Mouse (Mus musculus) liver, adult 2 months (tissue): ENCODE results near the gene Lasp1. TPM values are rescaled to one million over a fixed set of nuclear protein-coding genes. Genes with fewer than 3 reads are reported as not detected.

Experiments used
- DNase-seq: peaks from one replicate; pipeline ENCODE4 v3.0.0-alpha.2; 2011; ENCODE audit warnings: low read depth, low spot score; ENCODE audit errors: extremely low read depth
- H3K27ac ChIP-seq: fragments of 200-500 bp; replicated peaks from 2 replicates; pipeline ENCODE4 v1.5.1; 2012; ENCODE audit warnings: low read depth, mild to moderate bottlenecking, control low read depth, inconsistent platforms, low read length; ENCODE audit not compliant: insufficient read depth
- H3K27me3 ChIP-seq: fragments of 200-500 bp; 2 replicates; pipeline ENCODE4 v1.6.1; 2012; ENCODE audit warnings: mild to moderate bottlenecking, moderate library complexity, low read length, inconsistent platforms; ENCODE audit not compliant: control insufficient read depth, insufficient read depth
- H3K36me3 ChIP-seq: fragments of 200-500 bp; 2 replicates; pipeline ENCODE4 v1.6.1; 2012; ENCODE audit warnings: low read length, inconsistent platforms; ENCODE audit not compliant: control insufficient read depth, insufficient read depth
- H3K4me1 ChIP-seq: fragments of 200-500 bp; 2 replicates; pipeline ENCODE4 v1.6.1; 2011; ENCODE audit warnings: low read length; ENCODE audit not compliant: control insufficient read depth, insufficient read depth
- H3K4me3 ChIP-seq: fragments of 200-500 bp; 2 replicates; pipeline ENCODE4 v1.5.1; 2011; ENCODE audit warnings: low read depth, mild to moderate bottlenecking, control low read depth, low read length, moderate library complexity; ENCODE audit not compliant: insufficient read depth
- H3K79me2 ChIP-seq: fragments of 200-500 bp; 2 replicates; pipeline ENCODE4 v1.6.1; 2012; ENCODE audit warnings: inconsistent platforms, mild to moderate bottlenecking, low read length, moderate library complexity; ENCODE audit not compliant: control insufficient read depth, insufficient read depth
- H3K9ac ChIP-seq: fragments of 200-500 bp; 2 replicates; pipeline ENCODE4 v1.6.1; 2012; ENCODE audit warnings: low read depth, mild to moderate bottlenecking, control low read depth, inconsistent platforms, low read length
- CTCF ChIP-seq: fragments of 200-500 bp; IDR thresholded peaks from 2 replicates; pipeline ENCODE4 v1.5.1; 2011; ENCODE audit warnings: low read depth, low read length, control low read depth
- POLR2A ChIP-seq: fragments of 200-500 bp; IDR thresholded peaks from 2 replicates; pipeline ENCODE4 v1.6.1; 2011; ENCODE audit warnings: low read length, control low read depth; ENCODE audit not compliant: insufficient read depth; ENCODE audit errors: extremely low read depth
- WGBS: fragments of 180-500 bp; shearing (Covaris S2); methylation state at CpG from one replicate; pipeline ENCODE4 v1.1.7; 2018; 5-methylcytosine and 5-hydroxymethylcytosine counted together
- polyA plus RNA-seq: library from polyadenylated mRNA; depleted of rRNA; stranded (reverse); fragments of >200 nt; gene quantifications from 2 replicates; pipeline ENCODE4 v1.2.3, GENCODE M21; 2012
- total RNA-seq: library from RNA; depleted of rRNA; stranded (reverse); fragments of >200 nt; gene quantifications from 2 replicates; pipeline ENCODE4 v1.2.3, GENCODE M21; 2014

Lasp1 gene
- total and polyA plus RNA-seq, 2 experiments: 23.3 to 80.5 TPM

- Histone ChIP-seq H3K4me1 (peaks cover 11% of the 10 kb centered on the region; the same call in 1 of the 2 replicates), H3K27me3 (no peaks in the 10 kb centered on the region), H3K9ac (peak overlapping the region; percentile 50; the same call in 1 of the 2 replicates), H3K27ac (no peak overlapping the region), H3K36me3 (no peaks in the 10 kb centered on the region), H3K4me3 (peak overlapping the region; percentile 55), H3K79me2 (no peaks in the 10 kb centered on the region)
- WGBS: 14% methylated on average over 22 of the region's 22 CpGs
- peak; percentile 50 for DNase-seq
- TF ChIP-seq CTCF (no peak), POLR2A (no peak)
Observed at GRCm38 (mm10) chr11:97840991-97841661, 42.3 kb downstream of the Lasp1 start.

DNA sequence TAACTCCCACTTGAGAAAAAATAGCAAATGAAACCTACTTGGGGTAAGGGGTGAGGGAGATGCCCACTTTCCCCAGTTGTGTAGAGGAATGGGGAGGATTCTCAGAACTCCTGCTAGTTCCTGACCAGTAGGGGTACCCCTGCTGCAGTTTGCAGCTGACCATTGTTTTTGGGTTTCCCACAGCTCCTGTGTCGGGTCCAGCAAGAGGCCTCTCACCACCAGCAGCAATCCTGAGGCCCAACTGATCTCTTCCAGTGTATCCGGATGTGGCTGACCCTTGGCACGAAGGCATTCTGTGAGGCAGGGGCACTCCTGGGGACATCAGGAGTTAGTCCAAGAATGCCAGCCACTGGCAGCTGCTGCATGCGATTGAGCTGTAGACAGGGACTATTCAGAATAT lies 43.2 kb downstream of the Lasp1 start:
- Histone ChIP-seq H3K27me3 (no peaks in the 10 kb centered on the region), H3K4me3 (no peak overlapping the region), H3K9ac (no peak overlapping the region), H3K4me1 (peaks cover 9% of the 10 kb centered on the region; the same call in 1 of the 2 replicates), H3K79me2 (no peaks in the 10 kb centered on the region), H3K27ac (no peak overlapping the region), H3K36me3 (no peaks in the 10 kb centered on the region)
- TF ChIP-seq POLR2A (no peak), CTCF (no peak)
- DNase-seq: no peak
- 86% methylated on average over 4 of the region's 4 CpGs for WGBS

GRCm38 (mm10) chr11:97850367-97850766 lies 51.6 kb downstream of the Lasp1 start:
- Histone ChIP-seq H3K9ac (no peak overlapping the region), H3K36me3 (no peaks in the 10 kb centered on the region), H3K27ac (no peak overlapping the region), H3K79me2 (no peaks in the 10 kb centered on the region), H3K27me3 (no peaks in the 10 kb centered on the region), H3K4me3 (no peak overlapping the region), H3K4me1 (peaks cover 6% of the 10 kb centered on the region; the same call in 1 of the 2 replicates)
- TF ChIP-seq POLR2A (no peak), CTCF (no peak)
- peak; percentile 88 for DNase-seq
- 22% methylated on average over 6 of the region's 6 CpGs for WGBS

GRCm38 (mm10) chr11:97851601-97852000 lies 52.8 kb downstream of the Lasp1 start:
- H3K4me1 ChIP-seq: peaks cover 6% of the 10 kb centered on the region; the same call in 1 of the 2 replicates
- TF ChIP-seq POLR2A (no peak), CTCF (no peak)
- no peaks in the 10 kb centered on the region for H3K79me2 ChIP-seq
- H3K27me3 ChIP-seq: no peaks in the 10 kb centered on the region
- no peaks in the 10 kb centered on the region for H3K36me3 ChIP-seq
- no peak overlapping the region for H3K9ac ChIP-seq
- no peak overlapping the region for H3K4me3 ChIP-seq
- no peak overlapping the region for H3K27ac ChIP-seq
- no peak for DNase-seq
- WGBS: 95% methylated on average over 2 of the region's 2 CpGs

- no peak for TF ChIP-seq CTCF
- TF ChIP-seq POLR2A: no peak
- H3K9ac ChIP-seq: no peak overlapping the region
Observed at GRCm38 (mm10) chr11:97855473-97855872, 56.7 kb downstream of the Lasp1 start.

GRCm38 (mm10) chr11:97862148-97862547 lies 63.3 kb downstream of the Lasp1 start:
- no peaks in the 10 kb centered on the region for H3K36me3 ChIP-seq

More at GRCm38 (mm10) chr11:97855473-97855872, 56.7 kb downstream of the Lasp1 start:
- no peak overlapping the region for H3K4me3 ChIP-seq
- DNase-seq: no peak
- H3K27ac ChIP-seq: no peak overlapping the region
- H3K4me1 ChIP-seq: peaks cover 3% of the 10 kb centered on the region; the same call in 1 of the 2 replicates
- WGBS: 93% methylated on average over 2 of the region's 2 CpGs
- no peaks in the 10 kb centered on the region for H3K36me3 ChIP-seq
- H3K27me3 ChIP-seq: no peaks in the 10 kb centered on the region
- H3K79me2 ChIP-seq: no peaks in the 10 kb centered on the region

More at GRCm38 (mm10) chr11:97862148-97862547, 63.3 kb downstream of the Lasp1 start:
- Histone ChIP-seq H3K27ac (no peak overlapping the region), H3K9ac (no peak overlapping the region), H3K4me3 (no peak overlapping the region), H3K79me2 (no peaks in the 10 kb centered on the region), H3K27me3 (no peaks in the 10 kb centered on the region), H3K4me1 (peaks cover 4% of the 10 kb centered on the region; the same call in 1 of the 2 replicates)
- WGBS: 37% methylated on average over 2 of the region's 2 CpGs
- TF ChIP-seq POLR2A: no peak
- TF ChIP-seq CTCF: no peak
- peak; percentile 65 for DNase-seq
